Mouse (Mus musculus) hindbrain, postnatal 0 days (tissue): ENCODE data around the gene Sel1l. TPM values are rescaled to one million over a fixed set of nuclear protein-coding genes. Genes with fewer than 3 reads are reported as not detected.
"Not testable (repeated sequence)": the region's sequence is repeated elsewhere in the genome, so short reads cannot be mapped to it uniquely, and the experiment has no call there.

Source experiments
- ATAC-seq: fragments of 200-750 bp; cut with Nextera tagmentation; 2 replicates; pipeline ENCODE4 v1.8.0; 2017; ENCODE audit warnings: mild to moderate bottlenecking, moderate TSS enrichment, moderate library complexity
- DNase-seq: peaks from one replicate; pipeline ENCODE4 v3.0.0-alpha.2; 2015; ENCODE audit warnings: low spot score
- H3K27ac ChIP-seq: fragments of 300-500 bp; sonication (generic); 2 replicates; pipeline ENCODE4 v1.5.1; 2014; ENCODE audit warnings: mild to moderate bottlenecking
- H3K27me3 ChIP-seq: fragments of 300-500 bp; sonication (generic); 2 replicates; pipeline ENCODE4 v1.6.1; 2014; ENCODE audit warnings: low read length, mixed read lengths; ENCODE audit not compliant: insufficient read depth
- H3K36me3 ChIP-seq: fragments of 300-500 bp; sonication (generic); 2 replicates; pipeline ENCODE4 v1.6.1; 2014; ENCODE audit warnings: low read length, mixed read lengths; ENCODE audit not compliant: insufficient read depth
- H3K4me1 ChIP-seq: fragments of 300-500 bp; sonication (generic); 2 replicates; pipeline ENCODE4 v1.6.1; 2014; ENCODE audit warnings: antibody characterized with exemption, low read length, mixed read lengths; ENCODE audit not compliant: insufficient read depth
- H3K4me2 ChIP-seq: fragments of 300-500 bp; sonication (generic); 2 replicates; pipeline ENCODE4 v1.6.1; 2014; ENCODE audit warnings: low read depth, mild to moderate bottlenecking, low read length, moderate library complexity, mixed read lengths
- H3K4me3 ChIP-seq: fragments of 300-500 bp; sonication (generic); 2 replicates; pipeline ENCODE4 v1.5.1; 2014; ENCODE audit warnings: low read length
- H3K9ac ChIP-seq: fragments of 300-500 bp; sonication (generic); replicated peaks from 2 replicates; pipeline ENCODE4 v1.6.1; 2014; ENCODE audit warnings: mild to moderate bottlenecking, low read length, moderate library complexity, mixed read lengths
- H3K9me3 ChIP-seq: fragments of 300-500 bp; sonication (generic); 2 replicates; pipeline ENCODE4 v1.6.1; 2016; ENCODE audit warnings: low read length, mixed read lengths
- CTCF ChIP-seq: IDR thresholded peaks from 2 replicates; pipeline ENCODE4 v1.5.1; 2016; ENCODE audit warnings: antibody characterized with exemption, control low read depth, low read depth
- WGBS: fragments of 180-500 bp; shearing (Covaris S2); extraction: QIAGEN DNeasy Blood & Tissue Kit; methylation state at CpG from one replicate; pipeline ENCODE4 v1.1.7; 2014; 5-methylcytosine and 5-hydroxymethylcytosine counted together
- polyA plus RNA-seq: library from polyadenylated mRNA; unstranded; fragments of >200 nt; fragmentation: Nextera tagmentation; extraction: Ambion mirVana; gene quantifications from 2 replicates; pipeline ENCODE4 v1.2.1, GENCODE M21; 2015
- total RNA-seq: library from RNA; depleted of rRNA; stranded (reverse); fragments of >200 nt; gene quantifications from 2 replicates; pipeline ENCODE4 v1.2.3, GENCODE M21; 2014

Sel1l gene
- total and polyA plus RNA-seq, 2 experiments from 2014 or later, result 53.6 to 88.7 TPM

- H3K4me2 ChIP-seq, result no peak overlapping the region
- DNase-seq (no peak), ATAC-seq (no peak)
- no peak overlapping the region for H3K4me3 ChIP-seq
- H3K27ac ChIP-seq, result no peak overlapping the region
- H3K4me1 ChIP-seq, result no peaks in the 10 kb centered on the region
- H3K36me3 ChIP-seq, result no peaks in the 10 kb centered on the region
- no peaks in the 10 kb centered on the region for H3K9me3 ChIP-seq
- H3K9ac ChIP-seq, result no peak overlapping the region
- no peak for TF ChIP-seq CTCF
- WGBS, result 80% methylated on average over 6 of the region's 6 CpGs
- H3K27me3 ChIP-seq, result no peaks in the 10 kb centered on the region
These were observed 50.1 kb downstream of the Sel1l start for GRCm38 (mm10) chr12:91798720-91799378.

GRCm38 (mm10) chr12:91796774-91797173, 52.2 kb downstream of the Sel1l start:
- no peak for TF ChIP-seq CTCF
- Histone ChIP-seq H3K4me2 (no peak overlapping the region), H3K27ac (no peak overlapping the region), H3K36me3 (no peaks in the 10 kb centered on the region), H3K4me1 (no peaks in the 10 kb centered on the region), H3K27me3 (no peaks in the 10 kb centered on the region), H3K9ac (no peak overlapping the region), H3K4me3 (no peak overlapping the region), H3K9me3 (no peaks in the 10 kb centered on the region)
- 56% methylated on average over 4 of the region's 4 CpGs for WGBS
- DNase-seq, result no peak
- ATAC-seq, result no peak

- no peak for TF ChIP-seq CTCF
These were observed 55.7 kb downstream of the Sel1l start for GRCm38 (mm10) chr12:91793266-91793665.

GRCm38 (mm10) chr12:91791822-91792221, 57.1 kb downstream of the Sel1l start:
- H3K9me3 ChIP-seq, result no peaks in the 10 kb centered on the region

More at GRCm38 (mm10) chr12:91793266-91793665, 55.7 kb downstream of the Sel1l start:
- Histone ChIP-seq H3K9ac (no peak overlapping the region), H3K4me1 (no peaks in the 10 kb centered on the region), H3K4me3 (no peak overlapping the region), H3K36me3 (no peaks in the 10 kb centered on the region), H3K9me3 (no peaks in the 10 kb centered on the region), H3K4me2 (no peak overlapping the region), H3K27me3 (no peaks in the 10 kb centered on the region), H3K27ac (no peak overlapping the region)
- WGBS, result 78% methylated on average over 8 of the region's 8 CpGs
- DNase-seq (no peak), ATAC-seq (no peak)

GRCm38 (mm10) chr12:91789801-91790200, 59.2 kb downstream of the Sel1l start:
- Histone ChIP-seq H3K4me2 (no peak overlapping the region), H3K4me3 (no peak overlapping the region), H3K4me1 (no peaks in the 10 kb centered on the region), H3K9me3 (no peaks in the 10 kb centered on the region), H3K36me3 (no peaks in the 10 kb centered on the region), H3K9ac (no peak overlapping the region), H3K27ac (no peak overlapping the region), H3K27me3 (no peaks in the 10 kb centered on the region)
- DNase-seq, result peak; percentile 75
- peak; percentile 61; the same call in 1 of the 2 replicates for ATAC-seq
- 51% methylated on average over 6 of the region's 6 CpGs for WGBS
- TF ChIP-seq CTCF, result peak; percentile 80

More at GRCm38 (mm10) chr12:91791822-91792221, 57.1 kb downstream of the Sel1l start:
- no peak overlapping the region for H3K4me2 ChIP-seq
- H3K4me3 ChIP-seq, result no peak overlapping the region
- H3K27ac ChIP-seq, result no peak overlapping the region
- 84% methylated on average over 4 of the region's 4 CpGs for WGBS
- H3K4me1 ChIP-seq, result no peaks in the 10 kb centered on the region
- no peaks in the 10 kb centered on the region for H3K36me3 ChIP-seq
- no peaks in the 10 kb centered on the region for H3K27me3 ChIP-seq
- ATAC-seq, result no peak
- TF ChIP-seq CTCF, result no peak
- no peak for DNase-seq
- H3K9ac ChIP-seq, result no peak overlapping the region

GRCm38 (mm10) chr12:91788446-91788845, 60.5 kb downstream of the Sel1l start:
- not testable (repeated sequence) for ATAC-seq, H3K36me3 ChIP-seq, H3K4me1 ChIP-seq, H3K4me2 ChIP-seq, H3K27me3 ChIP-seq, H3K9ac ChIP-seq, H3K9me3 ChIP-seq, H3K27ac ChIP-seq, DNase-seq, H3K4me3 ChIP-seq
- TF ChIP-seq CTCF, result peak; percentile 13; the same call in 1 of the 2 replicates
- 69% methylated on average over 3 of the region's 3 CpGs for WGBS

- Histone ChIP-seq H3K4me3 (no peak within 1 kb of the TSS), H3K36me3 (no peaks in the 10 kb centered on the region), H3K4me2 (no peak within 1 kb of the TSS), H3K27me3 (no peaks in the 10 kb centered on the region), H3K9me3 (no peaks in the 10 kb centered on the region), H3K27ac (no peak within 1 kb of the TSS), H3K9ac (no peak within 1 kb of the TSS), H3K4me1 (no peaks in the 10 kb centered on the region)
- WGBS, result 80% methylated on average over 9 of the region's 9 CpGs
- ATAC-seq, result no peak
- DNase-seq, result no peak
- no peak for TF ChIP-seq CTCF
These were observed 61.0 kb downstream of the Sel1l start, which contains the start of gene Ston2 for GRCm38 (mm10) chr12:91787959-91788437. TSS of gene Ston2 (minus strand) at chr12:91788387.
